Mouse (Mus musculus): ENCODE measurements around the gene Gsn. TPM values are rescaled to one million over a fixed set of nuclear protein-coding genes. Genes with fewer than 3 reads are reported as not detected.
A peak's percentile ranks its signal among the peaks of the same experiment; 100 is the strongest.

The Gsn gene
- total RNA-seq, 1 experiment from 2014 or later = 187 TPM

- peak; percentile 28 for ATAC-seq (ENCODE audit: extremely low read depth, insufficient number of reproducible peaks, low FRiP score, poor library complexity, severe bottlenecking)
These were observed 11.9 kb upstream of the Gsn start for GRCm38 (mm10) chr2:35244241-35244640.

GRCm38 (mm10) chr2:35247763-35248162 lies 8.4 kb upstream of the Gsn start:
- no peak for ATAC-seq (ENCODE audit: extremely low read depth, insufficient number of reproducible peaks, low FRiP score, poor library complexity, severe bottlenecking)

GRCm38 (mm10) chr2:35252733-35253132 lies 3.4 kb upstream of the Gsn start:
- ATAC-seq (ENCODE audit: extremely low read depth, insufficient number of reproducible peaks, low FRiP score, poor library complexity, severe bottlenecking) = no peak

GRCm38 (mm10) chr2:35253751-35254150 lies 2.4 kb upstream of the Gsn start:
- peak; percentile 42; the same call in 1 of the 2 replicates for ATAC-seq (ENCODE audit: extremely low read depth, insufficient number of reproducible peaks, low FRiP score, poor library complexity, severe bottlenecking)

- no peak for ATAC-seq (ENCODE audit: extremely low read depth, insufficient number of reproducible peaks, low FRiP score, poor library complexity, severe bottlenecking)
These were observed 1.2 kb upstream of the Gsn start for GRCm38 (mm10) chr2:35255004-35255403.

- ATAC-seq (ENCODE audit: extremely low read depth, insufficient number of reproducible peaks, low FRiP score, poor library complexity, severe bottlenecking) = no peak
These were observed 718 bp upstream of the Gsn start for GRCm38 (mm10) chr2:35255462-35255861.

GRCm38 (mm10) chr2:35256932-35257331 lies 752 bp downstream of the Gsn start:
- ATAC-seq (ENCODE audit: extremely low read depth, insufficient number of reproducible peaks, low FRiP score, poor library complexity, severe bottlenecking) = no peak

- no peak for ATAC-seq (ENCODE audit: extremely low read depth, insufficient number of reproducible peaks, low FRiP score, poor library complexity, severe bottlenecking)
These were observed 1.7 kb downstream of the Gsn start for GRCm38 (mm10) chr2:35257886-35258285.

- no peak for ATAC-seq (ENCODE audit: extremely low read depth, insufficient number of reproducible peaks, low FRiP score, poor library complexity, severe bottlenecking)
These were observed 2.4 kb downstream of the Gsn start for GRCm38 (mm10) chr2:35258590-35258989.

GRCm38 (mm10) chr2:35259338-35260080 lies 3.3 kb downstream of the Gsn start:
- peak; percentile 50; the same call in 1 of the 2 replicates for ATAC-seq (ENCODE audit: extremely low read depth, insufficient number of reproducible peaks, low FRiP score, poor library complexity, severe bottlenecking)

GRCm38 (mm10) chr2:35260291-35260690 lies 4.1 kb downstream of the Gsn start:
- no peak for ATAC-seq (ENCODE audit: extremely low read depth, insufficient number of reproducible peaks, low FRiP score, poor library complexity, severe bottlenecking)

- ATAC-seq (ENCODE audit: extremely low read depth, insufficient number of reproducible peaks, low FRiP score, poor library complexity, severe bottlenecking) = no peak
These were observed 7.9 kb downstream of the Gsn start for GRCm38 (mm10) chr2:35264095-35264494.

- peak; percentile 74 for ATAC-seq (ENCODE audit: extremely low read depth, insufficient number of reproducible peaks, low FRiP score, poor library complexity, severe bottlenecking)
These were observed 9.1 kb downstream of the Gsn start for GRCm38 (mm10) chr2:35265296-35265695.

- no peak for ATAC-seq (ENCODE audit: extremely low read depth, insufficient number of reproducible peaks, low FRiP score, poor library complexity, severe bottlenecking)
These were observed 9.6 kb downstream of the Gsn start for GRCm38 (mm10) chr2:35265775-35266174.

- ATAC-seq (ENCODE audit: extremely low read depth, insufficient number of reproducible peaks, low FRiP score, poor library complexity, severe bottlenecking) = no peak
These were observed 10.2 kb downstream of the Gsn start for GRCm38 (mm10) chr2:35266251-35266905.

GRCm38 (mm10) chr2:35267156-35267875 lies 11.1 kb downstream of the Gsn start:
- no peak for ATAC-seq (ENCODE audit: extremely low read depth, insufficient number of reproducible peaks, low FRiP score, poor library complexity, severe bottlenecking)

- ATAC-seq (ENCODE audit: extremely low read depth, insufficient number of reproducible peaks, low FRiP score, poor library complexity, severe bottlenecking) = no peak
These were observed 11.8 kb downstream of the Gsn start for GRCm38 (mm10) chr2:35267876-35268566.

- ATAC-seq (ENCODE audit: extremely low read depth, insufficient number of reproducible peaks, low FRiP score, poor library complexity, severe bottlenecking) = no peak
These were observed 13.0 kb downstream of the Gsn start for GRCm38 (mm10) chr2:35269136-35269535.

GRCm38 (mm10) chr2:35269716-35270260 lies 13.6 kb downstream of the Gsn start:
- no peak for ATAC-seq (ENCODE audit: extremely low read depth, insufficient number of reproducible peaks, low FRiP score, poor library complexity, severe bottlenecking)
